Mouse (Mus musculus): ENCODE data around the gene Nkx2-3. TPM values are rescaled to one million over a fixed set of nuclear protein-coding genes. Genes with fewer than 3 reads are reported as not detected.

Nkx2-3 gene
- 0.08 TPM in 1 of 2 replicates, not detected in the other for polyA plus RNA-seq (2015; fragmentation: Nextera tagmentation; extraction: Ambion mirVana)

DNA sequence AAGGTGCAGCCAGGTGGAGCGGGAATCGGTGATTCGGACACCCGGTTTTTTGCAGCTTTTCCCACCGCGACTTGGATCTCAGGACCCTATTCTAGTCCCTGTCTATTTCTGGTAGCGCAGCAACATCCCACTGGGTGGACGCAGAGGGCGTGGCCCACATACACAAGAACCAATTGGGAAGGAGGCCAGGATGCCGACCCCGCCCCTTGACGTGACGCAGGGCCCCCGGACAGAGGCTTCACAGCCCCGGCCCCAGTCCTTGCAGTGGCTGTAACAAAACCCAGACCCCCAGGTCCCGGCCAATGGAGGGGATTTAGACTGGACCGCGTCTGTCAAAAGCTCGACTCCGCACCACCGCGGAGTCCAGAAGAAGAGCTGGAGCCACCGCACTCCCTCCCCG, at the start of gene Nkx2-3:
Nkx2-3 (plus strand) TSS at position 275 of the 400 bp plus-strand sequence.
- Histone ChIP-seq H3K4me3 (0 out of 2 replicates have a peak within 1 kb of the TSS, but pooled peaks have one; percentile 3), H3K9ac (no peak within 1 kb of the TSS), H3K4me2 (peak within 1 kb of the TSS; percentile 31; the same call in 1 of the 2 replicates), H3K27ac (no peak within 1 kb of the TSS), H3K36me3 (no peaks in the 10 kb centered on the region), H3K9me3 (no peaks in the 10 kb centered on the region), H3K4me1 (peaks cover 36% of the 10 kb centered on the region), H3K27me3 (peaks cover 98% of the 10 kb centered on the region)
- WGBS = 1% methylated on average over 24 of the region's 24 CpGs
- peak; percentile 40; the same call in 1 of the 2 replicates for ATAC-seq (ENCODE audit: borderline replicate concordance, extremely low read depth, low FRiP score, low TSS enrichment)

DNA sequence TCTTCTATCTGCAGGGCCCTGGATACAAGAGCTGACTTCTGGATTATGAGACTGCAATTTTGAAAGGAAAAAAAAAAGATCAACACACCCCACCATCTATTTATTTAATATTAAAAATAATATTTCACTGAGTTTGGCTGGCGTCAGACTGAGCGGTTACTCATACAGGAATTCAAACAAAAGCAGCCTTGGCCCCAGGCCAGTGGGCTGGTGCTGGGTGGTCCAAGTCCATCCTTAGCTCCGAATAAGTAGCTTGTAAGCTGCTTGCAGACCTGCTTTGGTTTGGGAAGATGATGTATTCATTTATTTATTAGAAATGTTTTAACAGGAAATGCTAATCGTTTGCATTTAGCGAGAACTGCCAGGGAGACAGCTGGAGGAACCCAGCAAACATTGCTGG, 49.0 kb upstream of the Nkx2-3 start:
- no peak overlapping the region for H3K9ac ChIP-seq
- 29% methylated on average over 5 of the region's 5 CpGs for WGBS
- no peak overlapping the region for H3K4me3 ChIP-seq
- no peak overlapping the region for H3K27ac ChIP-seq
- no peaks in the 10 kb centered on the region for H3K36me3 ChIP-seq
- H3K4me1 ChIP-seq = peaks cover 10% of the 10 kb centered on the region
- no peaks in the 10 kb centered on the region for H3K9me3 ChIP-seq
- 0 out of 2 replicates have a peak, but pooled peaks have one; percentile 62 for ATAC-seq (ENCODE audit: borderline replicate concordance, extremely low read depth, low FRiP score, low TSS enrichment)
- H3K27me3 ChIP-seq = peaks cover 10% of the 10 kb centered on the region
- no peak overlapping the region for H3K4me2 ChIP-seq

DNA sequence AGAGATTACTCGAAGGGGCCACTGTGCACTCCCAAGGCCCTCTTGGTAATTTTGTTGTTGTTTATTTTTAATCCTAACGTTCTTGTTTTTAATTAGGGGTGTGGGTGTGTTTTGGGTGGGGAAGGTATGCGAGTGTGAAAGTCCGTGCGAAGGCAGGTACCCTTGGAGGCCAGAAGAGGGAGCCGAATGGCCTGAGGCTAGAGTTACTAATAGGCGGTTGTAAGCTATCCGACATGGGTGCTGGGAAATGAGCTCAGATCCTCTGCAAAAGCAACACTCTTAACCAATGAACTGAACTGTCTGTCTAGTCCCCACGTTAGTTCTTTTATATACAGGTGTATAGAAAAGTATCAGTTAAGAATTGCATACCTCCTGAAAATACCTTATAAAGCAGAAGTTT, 43.8 kb upstream of the Nkx2-3 start:
- H3K4me3 ChIP-seq = no peak overlapping the region
- WGBS = 47% methylated on average over 9 of the region's 9 CpGs
- H3K9ac ChIP-seq = no peak overlapping the region
- no peak for ATAC-seq (ENCODE audit: borderline replicate concordance, extremely low read depth, low FRiP score, low TSS enrichment)
- H3K9me3 ChIP-seq = no peaks in the 10 kb centered on the region
- no peak overlapping the region for H3K4me2 ChIP-seq
- peaks cover 12% of the 10 kb centered on the region for H3K4me1 ChIP-seq
- H3K27me3 ChIP-seq = peaks cover 52% of the 10 kb centered on the region
- H3K27ac ChIP-seq = no peak overlapping the region
- no peaks in the 10 kb centered on the region for H3K36me3 ChIP-seq

DNA sequence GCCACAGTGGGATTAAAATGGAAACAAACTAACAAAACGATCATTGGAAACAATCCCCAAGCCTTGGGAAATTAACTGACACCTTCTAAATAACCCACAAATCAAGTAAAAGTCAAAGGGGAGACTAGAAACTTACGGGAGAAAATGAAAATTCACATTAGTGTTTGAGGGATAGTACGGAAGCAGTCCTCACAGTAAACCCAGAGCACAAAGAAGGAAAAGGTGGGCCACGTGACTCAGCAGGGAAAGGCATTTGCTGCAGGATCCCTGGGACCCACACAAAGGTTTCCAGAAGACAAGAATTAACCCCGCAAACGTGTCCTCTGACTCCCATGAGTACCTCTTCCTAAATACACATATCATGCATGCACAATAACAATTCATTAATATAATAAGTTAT, 43.0 kb upstream of the Nkx2-3 start:
- H3K27ac ChIP-seq = no peak overlapping the region
- 55% methylated on average over 6 of the region's 6 CpGs for WGBS
- H3K9ac ChIP-seq = no peak overlapping the region
- H3K4me3 ChIP-seq = no peak overlapping the region
- H3K4me1 ChIP-seq = peaks cover 5% of the 10 kb centered on the region; the same call in 1 of the 2 replicates
- H3K36me3 ChIP-seq = no peaks in the 10 kb centered on the region
- ATAC-seq (ENCODE audit: borderline replicate concordance, extremely low read depth, low FRiP score, low TSS enrichment) = no peak
- no peak overlapping the region for H3K4me2 ChIP-seq
- H3K27me3 ChIP-seq = peaks cover 60% of the 10 kb centered on the region
- H3K9me3 ChIP-seq = no peaks in the 10 kb centered on the region

GRCm38 (mm10) chr19:43570831-43571790, 41.0 kb upstream of the Nkx2-3 start:
- ATAC-seq (ENCODE audit: borderline replicate concordance, extremely low read depth, low FRiP score, low TSS enrichment) = peak; percentile 62; the same call in 1 of the 2 replicates
- Histone ChIP-seq H3K9me3 (no peaks in the 10 kb centered on the region), H3K4me1 (0 out of 2 replicates have a peak, but pooled peaks cover 4% of the 10 kb centered on the region), H3K36me3 (no peaks in the 10 kb centered on the region), H3K4me3 (peak overlapping the region; percentile 39), H3K4me2 (peak overlapping the region; percentile 68), H3K27ac (no peak overlapping the region), H3K9ac (peak overlapping the region; percentile 7; the same call in 1 of the 2 replicates), H3K27me3 (peaks cover 73% of the 10 kb centered on the region)
- 14% methylated on average over 32 of the region's 32 CpGs for WGBS

GRCm38 (mm10) chr19:43579081-43579796, 32.9 kb upstream of the Nkx2-3 start:
- Histone ChIP-seq H3K27ac (no peak overlapping the region), H3K27me3 (peaks cover 69% of the 10 kb centered on the region), H3K4me3 (no peak overlapping the region), H3K9ac (no peak overlapping the region), H3K4me2 (no peak overlapping the region), H3K36me3 (no peaks in the 10 kb centered on the region), H3K4me1 (0 out of 2 replicates have a peak, but pooled peaks cover 2% of the 10 kb centered on the region), H3K9me3 (no peaks in the 10 kb centered on the region)
- ATAC-seq (ENCODE audit: borderline replicate concordance, extremely low read depth, low FRiP score, low TSS enrichment) = no peak
- 83% methylated on average over 13 of the region's 13 CpGs for WGBS

- 39% methylated on average over 2 of the region's 2 CpGs for WGBS
- peaks cover 11% of the 10 kb centered on the region for H3K4me1 ChIP-seq
- no peaks in the 10 kb centered on the region for H3K9me3 ChIP-seq
- no peak overlapping the region for H3K4me3 ChIP-seq
- H3K9ac ChIP-seq = no peak overlapping the region
- peaks cover 75% of the 10 kb centered on the region for H3K27me3 ChIP-seq
- no peak overlapping the region for H3K27ac ChIP-seq
- no peaks in the 10 kb centered on the region for H3K36me3 ChIP-seq
- ATAC-seq (ENCODE audit: borderline replicate concordance, extremely low read depth, low FRiP score, low TSS enrichment) = no peak
- no peak overlapping the region for H3K4me2 ChIP-seq
These were observed 30.9 kb upstream of the Nkx2-3 start for GRCm38 (mm10) chr19:43581185-43581584.

GRCm38 (mm10) chr19:43583192-43583591, 28.9 kb upstream of the Nkx2-3 start:
- H3K4me1 ChIP-seq = peaks cover 11% of the 10 kb centered on the region
- no peaks in the 10 kb centered on the region for H3K9me3 ChIP-seq
- ATAC-seq (ENCODE audit: borderline replicate concordance, extremely low read depth, low FRiP score, low TSS enrichment) = no peak
- no peak overlapping the region for H3K9ac ChIP-seq
- H3K36me3 ChIP-seq = no peaks in the 10 kb centered on the region
- peaks cover 81% of the 10 kb centered on the region for H3K27me3 ChIP-seq
- H3K4me2 ChIP-seq = no peak overlapping the region
- H3K4me3 ChIP-seq = no peak overlapping the region
- no peak overlapping the region for H3K27ac ChIP-seq
- 20% methylated on average over 4 of the region's 4 CpGs for WGBS

GRCm38 (mm10) chr19:43583595-43583994, 28.5 kb upstream of the Nkx2-3 start:
- Histone ChIP-seq H3K36me3 (no peaks in the 10 kb centered on the region), H3K9ac (no peak overlapping the region), H3K4me2 (no peak overlapping the region), H3K27ac (no peak overlapping the region), H3K4me1 (peaks cover 11% of the 10 kb centered on the region), H3K27me3 (peaks cover 81% of the 10 kb centered on the region), H3K4me3 (no peak overlapping the region), H3K9me3 (no peaks in the 10 kb centered on the region)
- no peak; the same call in 1 of the 2 replicates for ATAC-seq (ENCODE audit: borderline replicate concordance, extremely low read depth, low FRiP score, low TSS enrichment)
- WGBS = 3% methylated on average over 17 of the region's 17 CpGs

GRCm38 (mm10) chr19:43584788-43585187, 27.3 kb upstream of the Nkx2-3 start:
- Histone ChIP-seq H3K4me1 (peaks cover 11% of the 10 kb centered on the region), H3K27me3 (peaks cover 85% of the 10 kb centered on the region), H3K4me3 (peak overlapping the region; percentile 18; the same call in 1 of the 2 replicates), H3K9me3 (no peaks in the 10 kb centered on the region), H3K9ac (no peak overlapping the region), H3K36me3 (no peaks in the 10 kb centered on the region), H3K27ac (no peak overlapping the region), H3K4me2 (peak overlapping the region; percentile 44)
- WGBS = 2% methylated on average over 13 of the region's 13 CpGs
- ATAC-seq (ENCODE audit: borderline replicate concordance, extremely low read depth, low FRiP score, low TSS enrichment) = no peak

GRCm38 (mm10) chr19:43592026-43592425, 20.1 kb upstream of the Nkx2-3 start:
- WGBS = 57% methylated on average over 4 of the region's 4 CpGs
- H3K27me3 ChIP-seq = peaks cover 91% of the 10 kb centered on the region
- H3K4me3 ChIP-seq = no peak overlapping the region
- H3K4me2 ChIP-seq = no peak overlapping the region
- H3K27ac ChIP-seq = no peak overlapping the region
- no peak for ATAC-seq (ENCODE audit: borderline replicate concordance, extremely low read depth, low FRiP score, low TSS enrichment)
- no peaks in the 10 kb centered on the region for H3K36me3 ChIP-seq
- H3K9ac ChIP-seq = no peak overlapping the region
- no peaks in the 10 kb centered on the region for H3K4me1 ChIP-seq
- H3K9me3 ChIP-seq = no peaks in the 10 kb centered on the region

Measured in lung, embryonic 15.5 days (tissue).